In genomic region chr7:44350957-44351711, GRCm38 (mm10) we compare ENCODE assay signal across 9 mouse cellular contexts. TPM values are rescaled to one million over a fixed set of nuclear protein-coding genes. Genes with fewer than 3 reads are reported as not detected.
DNase-seq lines count a peak whose midpoint lies in the region; ATAC-seq and TF ChIP-seq lines count a peak whose summit lies in the region.
"Had no signal": no experiment of that assay in that cellular context is flagged by ENCODE, and none has a peak within 500 bp of the region (broad histone marks: within the 10 kb centered on the region; RNA-seq: fewer than 3 reads in every experiment).

No protein-coding gene starts in this region.

- H3K4me1 ChIP-seq in heart, embryonic 13.5 days: peaks cover 31% of the 10 kb centered on the region
- H3K4me1 ChIP-seq in kidney, postnatal 0 days (replicated peaks; ENCODE audit: insufficient read depth, low read length): peaks cover 3% of the 10 kb centered on the region; the same call in 1 of the 2 replicates
- peaks cover 3% of the 10 kb centered on the region; the same call in 1 of the 2 replicates for H3K4me1 ChIP-seq in liver, embryonic 13.5 days (replicated peaks)
- peaks cover 20% of the 10 kb centered on the region; the same call in 1 of the 2 replicates for H3K4me1 ChIP-seq in stomach, embryonic 14.5 days (ENCODE audit: control insufficient read depth, insufficient read depth, low read length)

- H3K36me3 ChIP-seq in heart, embryonic 13.5 days: no peaks in the 10 kb centered on the region
- H3K36me3 ChIP-seq in kidney, postnatal 0 days (ENCODE audit: insufficient read depth, low read length): no peaks in the 10 kb centered on the region
- H3K36me3 ChIP-seq in liver, embryonic 13.5 days: no peaks in the 10 kb centered on the region
- H3K36me3 ChIP-seq in stomach, embryonic 14.5 days (ENCODE audit: control insufficient read depth, insufficient read depth, low read length): no peaks in the 10 kb centered on the region

- peak; percentile 88 for ATAC-seq in CD4-positive, CD25-positive, alpha-beta regulatory T cell, adult 4 months
- peak; percentile 72 for ATAC-seq in erythroblast, adult 5-6 weeks (replicated peaks; ENCODE audit: low FRiP score, poor library complexity, severe bottlenecking)
- no peak for ATAC-seq in heart, embryonic 13.5 days (ENCODE audit: extremely low read depth, insufficient number of reproducible peaks, low FRiP score, low TSS enrichment)
- peak; percentile 30; the same call in 1 of the 2 replicates for ATAC-seq in kidney, postnatal 0 days (replicated peaks; ENCODE audit: low FRiP score, low read depth)
- ATAC-seq in liver, embryonic 13.5 days (ENCODE audit: low read depth): 0 out of 2 replicates have a peak, but pooled peaks have one; percentile 18
- ATAC-seq in stomach, embryonic 14.5 days (ENCODE audit: insufficient number of reproducible peaks, insufficient read depth, low FRiP score, low read depth): peak; percentile 42; the same call in 1 of the 2 replicates

- H3K27me3 ChIP-seq in heart, embryonic 13.5 days (replicated peaks): peaks cover 100% of the 10 kb centered on the region
- peaks cover 57% of the 10 kb centered on the region for H3K27me3 ChIP-seq in kidney, postnatal 0 days (ENCODE audit: insufficient read depth, low read length)
- peaks cover 87% of the 10 kb centered on the region for H3K27me3 ChIP-seq in liver, embryonic 13.5 days
- H3K27me3 ChIP-seq in stomach, embryonic 14.5 days (ENCODE audit: control insufficient read depth, insufficient read depth, low read length): peaks cover 46% of the 10 kb centered on the region

- H3K9me3 ChIP-seq in heart, embryonic 13.5 days: no peaks in the 10 kb centered on the region
- no peaks in the 10 kb centered on the region for H3K9me3 ChIP-seq in kidney, postnatal 0 days (replicated peaks; ENCODE audit: low read length)
- no peaks in the 10 kb centered on the region for H3K9me3 ChIP-seq in liver, embryonic 13.5 days (replicated peaks)
- H3K9me3 ChIP-seq in stomach, embryonic 14.5 days (ENCODE audit: control insufficient read depth, low read depth, low read length): no peaks in the 10 kb centered on the region

- peak; percentile 90 for TF ChIP-seq CTCF in kidney, postnatal 0 days (IDR thresholded peaks at IDR 0.05; ENCODE audit: low read depth)

- 5% methylated on average over 25 of the region's 25 CpGs for WGBS in heart, embryonic 13.5 days
- 2% methylated on average over 25 of the region's 25 CpGs for WGBS in kidney, postnatal 0 days
- 8% methylated on average over 25 of the region's 25 CpGs for WGBS in liver, embryonic 13.5 days (ENCODE audit: insufficient replicate concordance)
- WGBS in stomach, embryonic 14.5 days: 5% methylated on average over 25 of the region's 25 CpGs

- peak overlapping the region; percentile 41 for H3K4me3 ChIP-seq in heart, embryonic 13.5 days
- H3K4me3 ChIP-seq in kidney, postnatal 0 days (replicated peaks; ENCODE audit: low read depth, low read length): peak overlapping the region; percentile 22
- H3K4me3 ChIP-seq in liver, embryonic 13.5 days (replicated peaks): no peak overlapping the region
- 0 out of 2 replicates have a peak overlapping the region, but pooled peaks have one; percentile 14 for H3K4me3 ChIP-seq in stomach, embryonic 14.5 days (ENCODE audit: low read depth, low read length)

- peak; percentile 96 for DNase-seq in brain, adult 2 months (ENCODE audit: low read depth, low spot score)
- peak; percentile 95 for DNase-seq in kidney, postnatal 0 days (ENCODE audit: low spot score)
- peak; percentile 48 for DNase-seq in liver, embryonic 13.5 days
- DNase-seq in natural killer cell, adult 2 months (ENCODE audit: low spot score in 2 of 2): peak; percentile 73 to 80

- peak overlapping the region; percentile 70 for H3K9ac ChIP-seq in heart, embryonic 13.5 days
- peak overlapping the region; percentile 42; the same call in 1 of the 2 replicates for H3K9ac ChIP-seq in kidney, postnatal 0 days (ENCODE audit: low read depth, low read length)
- no peak overlapping the region for H3K9ac ChIP-seq in liver, embryonic 13.5 days
- peak overlapping the region; percentile 4; the same call in 1 of the 2 replicates for H3K9ac ChIP-seq in stomach, embryonic 14.5 days (replicated peaks; ENCODE audit: low read depth, low read length)

- peak overlapping the region; percentile 72 for H3K4me2 ChIP-seq in heart, embryonic 13.5 days
- H3K4me2 ChIP-seq in kidney, postnatal 0 days (ENCODE audit: low read length): peak overlapping the region; percentile 57
- peak overlapping the region; percentile 32; the same call in 1 of the 2 replicates for H3K4me2 ChIP-seq in liver, embryonic 13.5 days
- peak overlapping the region; percentile 44 for H3K4me2 ChIP-seq in stomach, embryonic 14.5 days (replicated peaks; ENCODE audit: low read depth, low read length)

- no peak overlapping the region for H3K27ac ChIP-seq in heart, embryonic 13.5 days (replicated peaks)
- H3K27ac ChIP-seq in kidney, postnatal 0 days: no peak overlapping the region
- no peak overlapping the region for H3K27ac ChIP-seq in liver, embryonic 13.5 days
- H3K27ac ChIP-seq in stomach, embryonic 14.5 days (ENCODE audit: low read length): no peak overlapping the region

RNA-seq across cellular contexts. Expression of gene Syt3, which starts 32.8 kb away (rescaled TPM):
- polyA plus RNA-seq in CD4-positive, CD25-positive, alpha-beta regulatory T cell, adult 4 months (2017; shearing (Covaris generic)): not detected
- total RNA-seq in erythroblast, adult 5-6 weeks (2015; ENCODE audit: low replicate concordance): not detected in 2 replicates
- not detected in 2 replicates for total RNA-seq in erythroblast, adult 5-6 weeks (2017; ENCODE audit: low replicate concordance)
- 0.53 and 0.62 TPM in 2 replicates for polyA plus RNA-seq in heart, embryonic 13.5 days (2015; fragmentation: Nextera tagmentation; extraction: Ambion mirVana)
- 3.3 and 3.5 TPM in 2 replicates for polyA plus RNA-seq in kidney, postnatal 0 days (2015; fragmentation: Nextera tagmentation; extraction: Ambion mirVana)
- polyA plus RNA-seq in liver, embryonic 13.5 days (2015; fragmentation: Nextera tagmentation; extraction: Ambion mirVana): 0.03 and 0.09 TPM in 2 replicates
- 1.6 and 2.0 TPM in 2 replicates for polyA plus RNA-seq in stomach, embryonic 14.5 days (2014; fragmentation: Nextera tagmentation; extraction: Ambion mirVana)

RNA-seq across cellular contexts. Expression of gene 1700008O03Rik, which starts 34.5 kb away (rescaled TPM):
- polyA plus RNA-seq in CD4-positive, CD25-positive, alpha-beta regulatory T cell, adult 4 months (2017; shearing (Covaris generic)): not detected
- total RNA-seq in erythroblast, adult 5-6 weeks (2015; ENCODE audit: low replicate concordance): not detected in 2 replicates
- not detected in 2 replicates for total RNA-seq in erythroblast, adult 5-6 weeks (2017; ENCODE audit: low replicate concordance)
- polyA plus RNA-seq in heart, embryonic 13.5 days (2015; fragmentation: Nextera tagmentation; extraction: Ambion mirVana): 0.35 and 0.45 TPM in 2 replicates
- polyA plus RNA-seq in kidney, postnatal 0 days (2015; fragmentation: Nextera tagmentation; extraction: Ambion mirVana): 1.3 and 1.4 TPM in 2 replicates
- polyA plus RNA-seq in liver, embryonic 13.5 days (2015; fragmentation: Nextera tagmentation; extraction: Ambion mirVana): 0.18 TPM in 1 of 2 replicates, not detected in the other
- 1.2 and 1.3 TPM in 2 replicates for polyA plus RNA-seq in stomach, embryonic 14.5 days (2014; fragmentation: Nextera tagmentation; extraction: Ambion mirVana)
- total RNA-seq: gastrocnemius, postnatal 4 days had no signal

RNA-seq across cellular contexts. Expression of gene Shank1, which starts 41.1 kb away (rescaled TPM):
- polyA plus RNA-seq in CD4-positive, CD25-positive, alpha-beta regulatory T cell, adult 4 months (2017; shearing (Covaris generic)): under 1 TPM; 0.12 to 0.58 TPM
- not detected in 2 replicates for total RNA-seq in erythroblast, adult 5-6 weeks (2015; ENCODE audit: low replicate concordance)
- not detected in 2 replicates for total RNA-seq in erythroblast, adult 5-6 weeks (2017; ENCODE audit: low replicate concordance)
- 0.62 and 0.80 TPM in 2 replicates for polyA plus RNA-seq in heart, embryonic 13.5 days (2015; fragmentation: Nextera tagmentation; extraction: Ambion mirVana)
- 0.68 and 1.1 TPM in 2 replicates for polyA plus RNA-seq in kidney, postnatal 0 days (2015; fragmentation: Nextera tagmentation; extraction: Ambion mirVana)
- 0.06 TPM in 2 replicates for polyA plus RNA-seq in liver, embryonic 13.5 days (2015; fragmentation: Nextera tagmentation; extraction: Ambion mirVana)
- 4.2 and 4.5 TPM in 2 replicates for polyA plus RNA-seq in stomach, embryonic 14.5 days (2014; fragmentation: Nextera tagmentation; extraction: Ambion mirVana)

RNA-seq across cellular contexts. Expression of gene Clec11a, which starts 44.4 kb away (rescaled TPM):
- under 1 TPM; 0.35 to 0.66 TPM for polyA plus RNA-seq in CD4-positive, CD25-positive, alpha-beta regulatory T cell, adult 4 months (2017; shearing (Covaris generic))
- total RNA-seq in erythroblast, adult 5-6 weeks (2015; ENCODE audit: low replicate concordance): 0.19 and 0.63 TPM in 2 replicates
- 0.28 and 1.0 TPM in 2 replicates for total RNA-seq in erythroblast, adult 5-6 weeks (2017; ENCODE audit: low replicate concordance)
- 0.67 and 0.71 TPM in 2 replicates for polyA plus RNA-seq in heart, embryonic 13.5 days (2015; fragmentation: Nextera tagmentation; extraction: Ambion mirVana)
- 5.1 and 6.0 TPM in 2 replicates for polyA plus RNA-seq in kidney, postnatal 0 days (2015; fragmentation: Nextera tagmentation; extraction: Ambion mirVana)
- polyA plus RNA-seq in liver, embryonic 13.5 days (2015; fragmentation: Nextera tagmentation; extraction: Ambion mirVana): 0.46 and 0.76 TPM in 2 replicates
- polyA plus RNA-seq in stomach, embryonic 14.5 days (2014; fragmentation: Nextera tagmentation; extraction: Ambion mirVana): 4.2 and 4.9 TPM in 2 replicates
